In the genomic region with DNA sequence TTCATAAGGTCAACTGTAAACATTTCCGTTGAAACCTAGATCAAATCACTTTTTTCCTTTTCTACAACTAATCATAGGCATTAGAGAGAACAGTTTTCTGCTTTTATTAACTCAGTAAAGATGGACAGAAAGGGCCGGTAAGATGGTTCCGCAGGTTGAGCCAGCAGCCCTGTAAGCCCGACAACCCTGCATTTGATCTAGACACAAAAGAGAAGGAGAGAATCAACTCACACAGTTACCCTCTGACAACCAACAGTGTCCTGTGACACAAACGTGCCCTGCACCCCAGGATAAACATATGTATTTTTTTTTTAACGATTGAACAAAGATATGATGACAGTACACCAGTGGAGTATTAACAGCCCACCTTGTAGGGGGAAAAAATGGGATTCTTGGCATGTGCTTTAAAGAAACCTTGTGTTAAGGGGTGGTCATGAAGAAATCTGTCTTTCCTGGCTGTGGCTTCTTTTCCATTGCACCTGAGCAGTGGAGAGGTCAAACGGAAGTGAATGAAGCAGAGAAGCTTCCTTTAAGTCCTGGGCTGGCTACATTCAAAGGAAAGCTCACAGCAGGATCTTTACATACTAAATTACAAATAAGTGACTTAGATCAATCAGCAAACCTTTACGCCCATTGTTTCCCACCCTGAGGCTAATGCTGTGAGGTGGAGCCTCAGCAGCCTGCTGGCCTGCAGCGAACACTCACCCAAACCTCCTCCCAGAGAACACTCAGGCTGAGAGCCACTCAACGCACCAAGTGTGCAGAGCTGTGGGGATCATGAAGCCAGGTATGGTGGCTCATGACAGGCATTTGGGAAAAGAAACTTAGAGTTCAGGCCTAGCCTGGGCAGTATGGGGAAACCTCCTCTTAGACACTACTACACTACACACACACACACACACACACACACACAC, we compare ENCODE assay signal across 8 mouse cellular contexts.
A peak's percentile ranks its signal among the peaks of the same experiment; 100 is the strongest.
DNase-seq lines count a peak whose midpoint lies in the region; ATAC-seq and TF ChIP-seq lines count a peak whose summit lies in the region.

No protein-coding gene starts in this region.

- WGBS in intestine, embryonic 14.5 days = 26% methylated on average over 10 of the region's 10 CpGs
- WGBS in intestine, postnatal 0 days = 32% methylated on average over 10 of the region's 10 CpGs
- WGBS in hindbrain, embryonic 16.5 days = 18% methylated on average over 10 of the region's 10 CpGs

- peaks cover 5% of the 10 kb centered on the region; the same call in 1 of the 2 replicates for H3K4me1 ChIP-seq in intestine, embryonic 14.5 days (replicated peaks; ENCODE audit: control insufficient read depth, insufficient read depth, low read length)
- H3K4me1 ChIP-seq in intestine, postnatal 0 days (replicated peaks; ENCODE audit: control insufficient read depth, insufficient read depth, low read length) = no peaks in the 10 kb centered on the region
- no peaks in the 10 kb centered on the region for H3K4me1 ChIP-seq in hindbrain, embryonic 16.5 days (ENCODE audit: control insufficient read depth, insufficient read depth, low read depth, low read length)

- H3K27me3 ChIP-seq in intestine, embryonic 14.5 days (replicated peaks; ENCODE audit: control insufficient read depth, insufficient read depth, low read length) = no peaks in the 10 kb centered on the region
- H3K27me3 ChIP-seq in intestine, postnatal 0 days (replicated peaks; ENCODE audit: control insufficient read depth, insufficient read depth, low read length) = no peaks in the 10 kb centered on the region
- peaks cover 3% of the 10 kb centered on the region; the same call in 1 of the 2 replicates for H3K27me3 ChIP-seq in hindbrain, embryonic 16.5 days (replicated peaks; ENCODE audit: control insufficient read depth, insufficient read depth, low read length)

- no peak for TF ChIP-seq CTCF in intestine, postnatal 0 days (IDR thresholded peaks at IDR 0.05; ENCODE audit: low read depth)

- no peaks in the 10 kb centered on the region for H3K36me3 ChIP-seq in intestine, embryonic 14.5 days (ENCODE audit: control insufficient read depth, insufficient read depth, low read length)
- no peaks in the 10 kb centered on the region for H3K36me3 ChIP-seq in intestine, postnatal 0 days (ENCODE audit: control insufficient read depth, insufficient read depth)
- H3K36me3 ChIP-seq in hindbrain, embryonic 16.5 days (ENCODE audit: control insufficient read depth, insufficient read depth, low read length) = no peaks in the 10 kb centered on the region

- no peak overlapping the region for H3K4me3 ChIP-seq in intestine, embryonic 14.5 days (ENCODE audit: low read depth, low read length)
- H3K4me3 ChIP-seq in intestine, postnatal 0 days (ENCODE audit: low read depth, low read length) = no peak overlapping the region
- H3K4me3 ChIP-seq in hindbrain, embryonic 16.5 days (ENCODE audit: low read length) = no peak overlapping the region

- no peak for DNase-seq in intestine, embryonic 14.5 days (ENCODE audit: low spot score)
- peak; percentile 68 to 82 for DNase-seq in lung, postnatal 4 days
- no peak for DNase-seq in ovary, adult 18-20 months (ENCODE audit: low spot score)
- no peak for DNase-seq in thymus, postnatal 14 days
- no peak for DNase-seq in adrenal gland, adult 18-20 months (ENCODE audit: low spot score in 2 of 2)

- H3K27ac ChIP-seq in intestine, embryonic 14.5 days (ENCODE audit: low read depth) = no peak overlapping the region
- H3K27ac ChIP-seq in intestine, postnatal 0 days (ENCODE audit: low read depth, low read length) = no peak overlapping the region
- H3K27ac ChIP-seq in hindbrain, embryonic 16.5 days (ENCODE audit: low read depth, low read length) = no peak overlapping the region; the same call in 1 of the 2 replicates

- peak overlapping the region; percentile 23; the same call in 1 of the 2 replicates for H3K4me2 ChIP-seq in intestine, embryonic 14.5 days (ENCODE audit: low read length)
- H3K4me2 ChIP-seq in intestine, postnatal 0 days (replicated peaks; ENCODE audit: low read depth) = no peak overlapping the region
- peak overlapping the region; percentile 37 for H3K4me2 ChIP-seq in hindbrain, embryonic 16.5 days (ENCODE audit: low read length)

- ATAC-seq in intestine, embryonic 14.5 days (replicated peaks; ENCODE audit: low FRiP score, low TSS enrichment, low read depth) = peak; percentile 17; the same call in 1 of the 2 replicates
- no peak for ATAC-seq in intestine, postnatal 0 days
- ATAC-seq in activated CD4-positive, CD25-positive, alpha-beta regulatory T cell, adult 4 months = peak; percentile 3
- no peak; the same call in 1 of the 2 replicates for ATAC-seq in hindbrain, embryonic 16.5 days

- H3K9me3 ChIP-seq in intestine, embryonic 14.5 days (ENCODE audit: control insufficient read depth, low read length) = no peaks in the 10 kb centered on the region
- no peaks in the 10 kb centered on the region for H3K9me3 ChIP-seq in intestine, postnatal 0 days (ENCODE audit: control insufficient read depth)
- no peaks in the 10 kb centered on the region for H3K9me3 ChIP-seq in hindbrain, embryonic 16.5 days (ENCODE audit: control insufficient read depth, low read length)

- H3K9ac ChIP-seq in intestine, embryonic 14.5 days (ENCODE audit: low read length) = no peak overlapping the region
- H3K9ac ChIP-seq in intestine, postnatal 0 days (ENCODE audit: low read depth, low read length) = no peak overlapping the region
- H3K9ac ChIP-seq in hindbrain, embryonic 16.5 days (ENCODE audit: low read depth, low read length) = no peak overlapping the region

Comparison
In these comparisons a context has a peak if more than half of its experiments do, and no peak if none do; other contexts are left out.
1. ATAC-seq: peak in intestine, embryonic 14.5 days (single experiment) and activated CD4-positive, CD25-positive, alpha-beta regulatory T cell, adult 4 months (single experiment); none in intestine, postnatal 0 days (single experiment) and hindbrain, embryonic 16.5 days (single experiment).
2. DNase-seq: peak in lung, postnatal 4 days (2 of 2); none in intestine, embryonic 14.5 days (single experiment), ovary, adult 18-20 months (single experiment), thymus, postnatal 14 days (single experiment) and adrenal gland, adult 18-20 months (0 of 2).